Mouse (Mus musculus): ENCODE measurements at regions not wholly inside any gene's neighbourhood (a gene's known extent, or its start where the extent isn't known, plus 50 kb on each side); places are given as distances from the start of the nearest gene placed in this dataset.

GRCm38 (mm10) chr12:10127995-10128573 is 241.7 kb upstream of the Nt5c1b start:
- no peaks in the 10 kb centered on the region for H3K9me3 ChIP-seq (ENCODE audit: low read length)
- no peak for ATAC-seq
- 71% methylated on average over 3 of the region's 3 CpGs for WGBS

GRCm38 (mm10) chr12:10134141-10134540 is 235.6 kb upstream of the Nt5c1b start:
- no peaks in the 10 kb centered on the region for H3K9me3 ChIP-seq (ENCODE audit: low read length)
- H3K4me3 ChIP-seq (ENCODE audit: low read length) = no peak overlapping the region
- DNase-seq (ENCODE audit: low spot score) = no peak
- no peak overlapping the region for H3K4me2 ChIP-seq (ENCODE audit: low read depth, low read length)
- H3K4me1 ChIP-seq (ENCODE audit: insufficient read depth, low read length) = no peaks in the 10 kb centered on the region
- 81% methylated on average over 3 of the region's 3 CpGs for WGBS
- H3K9ac ChIP-seq (replicated peaks; ENCODE audit: low read length) = no peak overlapping the region
- H3K27ac ChIP-seq = no peak overlapping the region
- no peaks in the 10 kb centered on the region for H3K27me3 ChIP-seq (ENCODE audit: insufficient read depth, low read length)
- H3K36me3 ChIP-seq (ENCODE audit: insufficient read depth, low read length) = no peaks in the 10 kb centered on the region
- no peak for ATAC-seq
- TF ChIP-seq CTCF (IDR thresholded peaks at IDR 0.05; ENCODE audit: low read depth) = no peak

More at GRCm38 (mm10) chr12:10127995-10128573, 241.7 kb upstream of the Nt5c1b start:
- DNase-seq (ENCODE audit: low spot score) = no peak
- no peak for TF ChIP-seq CTCF (IDR thresholded peaks at IDR 0.05; ENCODE audit: low read depth)
- no peak overlapping the region for H3K9ac ChIP-seq (replicated peaks; ENCODE audit: low read length)
- no peak overlapping the region for H3K27ac ChIP-seq
- H3K27me3 ChIP-seq (ENCODE audit: insufficient read depth, low read length) = no peaks in the 10 kb centered on the region
- no peaks in the 10 kb centered on the region for H3K36me3 ChIP-seq (ENCODE audit: insufficient read depth, low read length)
- H3K4me2 ChIP-seq (ENCODE audit: low read depth, low read length) = no peak overlapping the region
- no peak overlapping the region for H3K4me3 ChIP-seq (ENCODE audit: low read length)
- H3K4me1 ChIP-seq (ENCODE audit: insufficient read depth, low read length) = no peaks in the 10 kb centered on the region

GRCm38 (mm10) chr12:10135915-10136314 is 233.9 kb upstream of the Nt5c1b start:
- no peak overlapping the region for H3K9ac ChIP-seq (replicated peaks; ENCODE audit: low read length)
- no peak overlapping the region for H3K27ac ChIP-seq
- H3K4me2 ChIP-seq (ENCODE audit: low read depth, low read length) = no peak overlapping the region
- H3K27me3 ChIP-seq (ENCODE audit: insufficient read depth, low read length) = no peaks in the 10 kb centered on the region
- WGBS = 71% methylated on average over 2 of the region's 2 CpGs
- no peak for TF ChIP-seq CTCF (IDR thresholded peaks at IDR 0.05; ENCODE audit: low read depth)
- H3K36me3 ChIP-seq (ENCODE audit: insufficient read depth, low read length) = no peaks in the 10 kb centered on the region
- no peaks in the 10 kb centered on the region for H3K4me1 ChIP-seq (ENCODE audit: insufficient read depth, low read length)
- ATAC-seq (no peak), DNase-seq (ENCODE audit: low spot score) (no peak)
- H3K9me3 ChIP-seq (ENCODE audit: low read length) = no peaks in the 10 kb centered on the region
- H3K4me3 ChIP-seq (ENCODE audit: low read length) = no peak overlapping the region

DNA sequence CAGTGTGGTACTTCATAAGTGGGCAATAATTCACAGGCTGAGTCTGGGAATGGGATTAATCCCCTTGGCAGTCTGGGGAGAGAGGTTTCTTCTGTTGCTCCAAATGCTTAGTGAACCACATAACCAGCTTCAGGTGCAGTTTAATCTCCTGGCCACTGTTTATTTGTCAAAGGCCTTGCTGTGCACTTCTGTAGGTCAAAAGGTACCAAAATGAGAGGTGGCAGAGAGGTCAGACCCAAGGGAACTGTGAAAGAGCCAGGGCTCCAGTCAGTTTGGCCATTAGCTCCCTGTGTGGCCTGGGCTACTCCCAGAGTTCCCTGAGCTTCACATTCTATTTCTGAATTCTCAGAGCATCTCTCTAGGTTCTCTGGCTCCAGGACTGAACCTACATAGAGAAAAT is 229.6 kb upstream of the Nt5c1b start:
- no peak overlapping the region for H3K9ac ChIP-seq (replicated peaks; ENCODE audit: low read length)
- no peak overlapping the region for H3K4me3 ChIP-seq (ENCODE audit: low read length)
- H3K4me1 ChIP-seq (ENCODE audit: insufficient read depth, low read length) = no peaks in the 10 kb centered on the region
- no peaks in the 10 kb centered on the region for H3K9me3 ChIP-seq (ENCODE audit: low read length)
- DNase-seq (ENCODE audit: low spot score) = no peak
- ATAC-seq = no peak
- no peaks in the 10 kb centered on the region for H3K27me3 ChIP-seq (ENCODE audit: insufficient read depth, low read length)
- no peak overlapping the region for H3K27ac ChIP-seq
- no peak overlapping the region for H3K4me2 ChIP-seq (ENCODE audit: low read depth, low read length)
- no peak for TF ChIP-seq CTCF (IDR thresholded peaks at IDR 0.05; ENCODE audit: low read depth)
- no peaks in the 10 kb centered on the region for H3K36me3 ChIP-seq (ENCODE audit: insufficient read depth, low read length)

DNA sequence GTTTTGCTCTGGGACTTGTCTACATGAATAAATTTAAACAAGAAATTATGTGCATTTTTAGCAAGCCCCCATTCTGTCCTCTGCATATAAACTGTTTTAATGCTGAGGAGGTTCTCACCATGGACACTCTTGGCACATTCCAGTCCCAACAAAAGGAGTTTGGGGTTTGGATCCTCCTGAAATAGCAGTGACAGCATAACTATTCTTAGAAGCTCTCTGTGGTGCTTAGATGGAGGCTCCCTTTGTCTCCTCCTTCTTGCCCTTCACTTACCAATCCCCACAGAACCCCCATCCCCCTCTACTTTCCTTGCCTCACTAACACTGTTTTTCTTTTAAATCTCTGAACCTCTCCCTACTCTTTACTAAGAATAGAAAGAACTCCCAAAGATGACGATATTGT is 208.9 kb upstream of the Nt5c1b start:
- no peaks in the 10 kb centered on the region for H3K36me3 ChIP-seq (ENCODE audit: insufficient read depth, low read length)
- H3K4me3 ChIP-seq (ENCODE audit: low read length) = no peak overlapping the region
- no peak overlapping the region for H3K4me2 ChIP-seq (ENCODE audit: low read depth, low read length)
- H3K9me3 ChIP-seq (ENCODE audit: low read length) = no peaks in the 10 kb centered on the region
- ATAC-seq (0 out of 2 replicates have a peak, but pooled peaks have one; percentile 24), DNase-seq (ENCODE audit: low spot score) (no peak)
- no peak for TF ChIP-seq CTCF (IDR thresholded peaks at IDR 0.05; ENCODE audit: low read depth)
- H3K4me1 ChIP-seq (ENCODE audit: insufficient read depth, low read length) = no peaks in the 10 kb centered on the region
- no peak overlapping the region for H3K9ac ChIP-seq (replicated peaks; ENCODE audit: low read length)
- no peaks in the 10 kb centered on the region for H3K27me3 ChIP-seq (ENCODE audit: insufficient read depth, low read length)
- 74% methylated on average over 1 of the region's 1 CpGs for WGBS
- H3K27ac ChIP-seq = no peak overlapping the region

GRCm38 (mm10) chr12:10168042-10168441 is 201.7 kb upstream of the Nt5c1b start:
- Histone ChIP-seq H3K27ac (no peak overlapping the region), H3K36me3 (ENCODE audit: insufficient read depth, low read length) (no peaks in the 10 kb centered on the region), H3K4me1 (ENCODE audit: insufficient read depth, low read length) (no peaks in the 10 kb centered on the region), H3K9ac (replicated peaks; ENCODE audit: low read length) (no peak overlapping the region), H3K4me2 (ENCODE audit: low read depth, low read length) (no peak overlapping the region), H3K4me3 (ENCODE audit: low read length) (no peak overlapping the region), H3K9me3 (ENCODE audit: low read length) (0 out of 2 replicates have a peak, but pooled peaks cover 3% of the 10 kb centered on the region), H3K27me3 (ENCODE audit: insufficient read depth, low read length) (no peaks in the 10 kb centered on the region)
- no peak for ATAC-seq
- no peak for DNase-seq (ENCODE audit: low spot score)
- TF ChIP-seq CTCF (IDR thresholded peaks at IDR 0.05; ENCODE audit: low read depth) = no peak

DNA sequence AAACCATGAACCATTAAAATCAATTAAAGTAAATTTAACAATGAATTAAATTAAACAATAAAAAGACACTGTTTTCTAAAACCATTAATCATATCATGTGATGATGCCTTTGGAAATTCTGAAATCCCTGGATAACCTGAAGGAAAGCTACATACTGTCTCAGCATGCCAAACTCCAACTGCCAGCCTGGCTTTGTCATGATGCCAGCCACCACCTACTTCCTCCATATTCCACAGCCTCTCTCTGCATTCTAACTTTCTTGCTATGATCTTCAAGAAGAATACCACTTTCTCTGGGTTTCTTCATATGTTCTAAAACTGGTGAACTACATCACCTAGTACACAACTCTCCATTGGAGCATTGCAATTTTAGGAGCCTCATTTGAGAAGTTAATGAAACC is 201.2 kb upstream of the Nt5c1b start:
- Histone ChIP-seq H3K9ac (replicated peaks; ENCODE audit: low read length) (no peak overlapping the region), H3K27ac (no peak overlapping the region), H3K4me2 (ENCODE audit: low read depth, low read length) (no peak overlapping the region), H3K4me1 (ENCODE audit: insufficient read depth, low read length) (no peaks in the 10 kb centered on the region), H3K4me3 (ENCODE audit: low read length) (no peak overlapping the region), H3K27me3 (ENCODE audit: insufficient read depth, low read length) (no peaks in the 10 kb centered on the region), H3K9me3 (ENCODE audit: low read length) (0 out of 2 replicates have a peak, but pooled peaks cover 3% of the 10 kb centered on the region), H3K36me3 (ENCODE audit: insufficient read depth, low read length) (no peaks in the 10 kb centered on the region)
- DNase-seq (ENCODE audit: low spot score) = no peak
- ATAC-seq = no peak
- TF ChIP-seq CTCF (IDR thresholded peaks at IDR 0.05; ENCODE audit: low read depth) = no peak

Data from hindbrain, postnatal 0 days (tissue).